Mouse (Mus musculus) liver, adult 2 months (tissue): ENCODE measurements at regions not wholly inside any gene's neighbourhood (a gene's known extent, or its start where the extent isn't known, plus 50 kb on each side); places are given as distances from the start of the nearest gene placed in this dataset.

Experiments
- DNase-seq: peaks from one replicate; pipeline ENCODE4 v3.0.0-alpha.2; 2011; ENCODE audit warnings: low read depth, low spot score; ENCODE audit errors: extremely low read depth
- H3K27ac ChIP-seq: fragments of 200-500 bp; replicated peaks from 2 replicates; pipeline ENCODE4 v1.5.1; 2012; ENCODE audit warnings: low read depth, mild to moderate bottlenecking, control low read depth, inconsistent platforms, low read length; ENCODE audit not compliant: insufficient read depth
- H3K27me3 ChIP-seq: fragments of 200-500 bp; 2 replicates; pipeline ENCODE4 v1.6.1; 2012; ENCODE audit warnings: mild to moderate bottlenecking, moderate library complexity, low read length, inconsistent platforms; ENCODE audit not compliant: control insufficient read depth, insufficient read depth
- H3K36me3 ChIP-seq: fragments of 200-500 bp; 2 replicates; pipeline ENCODE4 v1.6.1; 2012; ENCODE audit warnings: low read length, inconsistent platforms; ENCODE audit not compliant: control insufficient read depth, insufficient read depth
- H3K4me1 ChIP-seq: fragments of 200-500 bp; 2 replicates; pipeline ENCODE4 v1.6.1; 2011; ENCODE audit warnings: low read length; ENCODE audit not compliant: control insufficient read depth, insufficient read depth
- H3K4me3 ChIP-seq: fragments of 200-500 bp; 2 replicates; pipeline ENCODE4 v1.5.1; 2011; ENCODE audit warnings: low read depth, mild to moderate bottlenecking, control low read depth, low read length, moderate library complexity; ENCODE audit not compliant: insufficient read depth
- H3K79me2 ChIP-seq: fragments of 200-500 bp; 2 replicates; pipeline ENCODE4 v1.6.1; 2012; ENCODE audit warnings: inconsistent platforms, mild to moderate bottlenecking, low read length, moderate library complexity; ENCODE audit not compliant: control insufficient read depth, insufficient read depth
- H3K9ac ChIP-seq: fragments of 200-500 bp; 2 replicates; pipeline ENCODE4 v1.6.1; 2012; ENCODE audit warnings: low read depth, mild to moderate bottlenecking, control low read depth, inconsistent platforms, low read length
- CTCF ChIP-seq: fragments of 200-500 bp; IDR thresholded peaks from 2 replicates; pipeline ENCODE4 v1.5.1; 2011; ENCODE audit warnings: low read depth, low read length, control low read depth
- POLR2A ChIP-seq: fragments of 200-500 bp; IDR thresholded peaks from 2 replicates; pipeline ENCODE4 v1.6.1; 2011; ENCODE audit warnings: low read length, control low read depth; ENCODE audit not compliant: insufficient read depth; ENCODE audit errors: extremely low read depth
- WGBS: fragments of 180-500 bp; shearing (Covaris S2); methylation state at CpG from one replicate; pipeline ENCODE4 v1.1.7; 2018; 5-methylcytosine and 5-hydroxymethylcytosine counted together

GRCm38 (mm10) chr1:72005550-72005949 lies 206.6 kb downstream of the Mreg start:
- Histone ChIP-seq H3K4me3 (no peak overlapping the region), H3K27me3 (no peaks in the 10 kb centered on the region), H3K27ac (no peak overlapping the region), H3K9ac (no peak overlapping the region), H3K79me2 (no peaks in the 10 kb centered on the region), H3K4me1 (peaks cover 8% of the 10 kb centered on the region; the same call in 1 of the 2 replicates), H3K36me3 (no peaks in the 10 kb centered on the region)
- DNase-seq = no peak
- TF ChIP-seq POLR2A (no peak), CTCF (no peak)
- 94% methylated on average over 7 of the region's 7 CpGs for WGBS

GRCm38 (mm10) chr1:72003424-72004278 lies 208.5 kb downstream of the Mreg start:
- Histone ChIP-seq H3K9ac (no peak overlapping the region), H3K79me2 (no peaks in the 10 kb centered on the region), H3K36me3 (no peaks in the 10 kb centered on the region), H3K4me1 (no peaks in the 10 kb centered on the region; the same call in 1 of the 2 replicates), H3K4me3 (no peak overlapping the region), H3K27ac (no peak overlapping the region), H3K27me3 (no peaks in the 10 kb centered on the region)
- TF ChIP-seq POLR2A (no peak), CTCF (no peak)
- WGBS = 92% methylated on average over 14 of the region's 14 CpGs
- DNase-seq = no peak

GRCm38 (mm10) chr1:72002471-72003116 lies 209.5 kb downstream of the Mreg start:
- WGBS = 84% methylated on average over 9 of the region's 9 CpGs
- Histone ChIP-seq H3K27ac (no peak overlapping the region), H3K9ac (no peak overlapping the region), H3K27me3 (no peaks in the 10 kb centered on the region), H3K79me2 (no peaks in the 10 kb centered on the region), H3K4me3 (no peak overlapping the region), H3K36me3 (no peaks in the 10 kb centered on the region), H3K4me1 (no peaks in the 10 kb centered on the region; the same call in 1 of the 2 replicates)
- DNase-seq = no peak
- TF ChIP-seq CTCF (no peak), POLR2A (no peak)

GRCm38 (mm10) chr1:72000741-72001140 lies 211.4 kb downstream of the Mreg start:
- Histone ChIP-seq H3K27me3 (no peaks in the 10 kb centered on the region), H3K27ac (no peak overlapping the region), H3K36me3 (no peaks in the 10 kb centered on the region), H3K4me3 (no peak overlapping the region), H3K79me2 (no peaks in the 10 kb centered on the region), H3K9ac (no peak overlapping the region), H3K4me1 (no peaks in the 10 kb centered on the region; the same call in 1 of the 2 replicates)
- WGBS = 96% methylated on average over 2 of the region's 2 CpGs
- no peak for DNase-seq
- TF ChIP-seq POLR2A (no peak), CTCF (no peak)

GRCm38 (mm10) chr1:71996828-71997227 lies 215.3 kb downstream of the Mreg start:
- Histone ChIP-seq H3K4me1 (no peaks in the 10 kb centered on the region; the same call in 1 of the 2 replicates), H3K79me2 (no peaks in the 10 kb centered on the region), H3K9ac (no peak overlapping the region), H3K27ac (no peak overlapping the region), H3K36me3 (no peaks in the 10 kb centered on the region), H3K4me3 (no peak overlapping the region), H3K27me3 (no peaks in the 10 kb centered on the region)
- no peak for DNase-seq
- TF ChIP-seq POLR2A (no peak), CTCF (no peak)
- WGBS = 86% methylated on average over 2 of the region's 2 CpGs
